Mouse (Mus musculus) heart, postnatal 10 days (tissue): ENCODE data around the gene Gm49711. TPM values are rescaled to one million over a fixed set of nuclear protein-coding genes. Genes with fewer than 3 reads are reported as not detected.

Source experiments
- total RNA-seq, 2 experiments: library from RNA; stranded (reverse); gene quantifications; 2 replicates each; pipeline ENCODE4 v1.2.3; 2021

Gene Gm49711
- total RNA-seq, 2 experiments from 2014 or later = not detected

Other genes starting within 250 kb of the Gm49711 start
- 10 to 100 TPM; 46.8 to 50.3 TPM for gene Mrps6, start within 50 bp of the Gm49711 start, total RNA-seq
- 1 to 10 TPM; 4.5 to 5.0 TPM for gene Slc5a3, start within 50 bp of the Gm49711 start, total RNA-seq
- not detected for gene Kcne2, start 234.1 kb downstream of the Gm49711 start, total RNA-seq
- gene Smim11, start 243.0 kb downstream of the Gm49711 start, total RNA-seq = 10 to 100 TPM; 48.9 to 54.0 TPM